Mouse (Mus musculus): ENCODE measurements around the gene Blm. TPM values are rescaled to one million over a fixed set of nuclear protein-coding genes. Genes with fewer than 3 reads are reported as not detected.
A peak's percentile ranks its signal among the peaks of the same experiment; 100 is the strongest.
"Not testable (repeated sequence)": the region's sequence is repeated elsewhere in the genome, so short reads cannot be mapped to it uniquely, and the experiment has no call there.

Blm gene
- total RNA-seq, 2 experiments from 2014 or later, result 15.5 to 16.5 TPM

- DNase-seq, result no peak
These were observed 3.8 kb downstream of the Blm start for GRCm38 (mm10) chr7:80531087-80531486.

- DNase-seq, result no peak
These were observed 4.3 kb downstream of the Blm start for GRCm38 (mm10) chr7:80530646-80531045.

GRCm38 (mm10) chr7:80526698-80527097 is 8.2 kb downstream of the Blm start:
- DNase-seq, result no peak

- DNase-seq, result no peak
These were observed 22.4 kb downstream of the Blm start for GRCm38 (mm10) chr7:80512408-80513085.

GRCm38 (mm10) chr7:80507697-80508096 is 27.2 kb downstream of the Blm start:
- not testable (repeated sequence) for DNase-seq

- no peak for DNase-seq
These were observed 28.9 kb downstream of the Blm start for GRCm38 (mm10) chr7:80506007-80506406.

- DNase-seq, result no peak
These were observed 30.0 kb downstream of the Blm start for GRCm38 (mm10) chr7:80504920-80505319.

GRCm38 (mm10) chr7:80501006-80501405 is 33.9 kb downstream of the Blm start:
- DNase-seq, result peak; percentile 23

GRCm38 (mm10) chr7:80500099-80500498 is 34.8 kb downstream of the Blm start:
- no peak for DNase-seq

GRCm38 (mm10) chr7:80499190-80499962 is 35.5 kb downstream of the Blm start:
- DNase-seq, result no peak

- no peak for DNase-seq
These were observed 38.3 kb downstream of the Blm start for GRCm38 (mm10) chr7:80496656-80497055.

GRCm38 (mm10) chr7:80495210-80495609 is 39.7 kb downstream of the Blm start:
- DNase-seq, result no peak

- DNase-seq, result no peak
These were observed 42.9 kb downstream of the Blm start for GRCm38 (mm10) chr7:80491995-80492394.

- no peak for DNase-seq
These were observed 43.8 kb downstream of the Blm start for GRCm38 (mm10) chr7:80491086-80491485.

GRCm38 (mm10) chr7:80490351-80490750 is 44.6 kb downstream of the Blm start:
- no peak for DNase-seq

- no peak for DNase-seq
These were observed 45.5 kb downstream of the Blm start for GRCm38 (mm10) chr7:80489445-80489844.

- DNase-seq, result no peak
These were observed 47.7 kb downstream of the Blm start for GRCm38 (mm10) chr7:80487239-80487638.

- DNase-seq, result no peak
These were observed 54.8 kb downstream of the Blm start for GRCm38 (mm10) chr7:80480097-80480496.

GRCm38 (mm10) chr7:80473837-80474236 is 61.1 kb downstream of the Blm start:
- no peak for DNase-seq

- no peak for DNase-seq
These were observed 66.1 kb downstream of the Blm start for GRCm38 (mm10) chr7:80468851-80469250.

- no peak for DNase-seq
These were observed 67.6 kb downstream of the Blm start for GRCm38 (mm10) chr7:80467334-80467733.

GRCm38 (mm10) chr7:80464831-80465230 is 70.1 kb downstream of the Blm start:
- no peak for DNase-seq

- no peak for DNase-seq
These were observed 73.0 kb downstream of the Blm start for GRCm38 (mm10) chr7:80461891-80462290.

- no peak for DNase-seq
These were observed 74.0 kb downstream of the Blm start for GRCm38 (mm10) chr7:80460892-80461291.
